In genomic region chr6:31032980-31033608, GRCm38 (mm10) we compare ENCODE assay signal across 8 mouse cellular contexts.
DNase-seq lines count a peak whose midpoint lies in the region; ATAC-seq and TF ChIP-seq lines count a peak whose summit lies in the region.

No protein-coding gene starts in this region.

- peak; percentile 73 for ATAC-seq in hindbrain, embryonic 11.5 days (ENCODE audit: low FRiP score)

- 13% methylated on average over 12 of the region's 12 CpGs for WGBS in hindbrain, embryonic 11.5 days

- peak; percentile 40 to 51 for DNase-seq in gastrocnemius, postnatal 4 days (ENCODE audit: low spot score in 2 of 2)
- no peak for DNase-seq in gastrocnemius, postnatal 36 days
- peak; percentile 21 to 27 for DNase-seq in adrenal gland, postnatal 4 days (ENCODE audit: low spot score in 2 of 2)
- peak; percentile 85 for DNase-seq in hindbrain, embryonic 11.5 days (ENCODE audit: low spot score)
- DNase-seq in left cerebral cortex, postnatal 14 days (ENCODE audit: low spot score in 2 of 2), result peak; percentile 67 to 75
- peak; percentile 87 for DNase-seq in mesoderm, embryonic 11.5 days (ENCODE audit: low read depth, low spot score)
- peak; percentile 76 for DNase-seq in right cerebral cortex, postnatal 4 days

- H3K9me3 ChIP-seq in hindbrain, embryonic 11.5 days (ENCODE audit: control insufficient read depth, low read length), result no peaks in the 10 kb centered on the region

- no peak overlapping the region for H3K4me3 ChIP-seq in embryonic fibroblast, embryonic 13.5 days (ENCODE audit: insufficient read depth, low read length)
- no peak overlapping the region for H3K4me3 ChIP-seq in hindbrain, embryonic 11.5 days (ENCODE audit: low read depth, low read length)

- no peak for TF ChIP-seq POLR2A in embryonic fibroblast, embryonic 13.5 days (IDR thresholded peaks at IDR 0.05; ENCODE audit: low read depth, low read length)

- no peaks in the 10 kb centered on the region for H3K27me3 ChIP-seq in hindbrain, embryonic 11.5 days (ENCODE audit: control insufficient read depth, insufficient read depth, low read length)

- H3K4me2 ChIP-seq in hindbrain, embryonic 11.5 days (replicated peaks; ENCODE audit: low read depth, low read length), result no peak overlapping the region

- peak; percentile 90 for TF ChIP-seq CTCF in embryonic fibroblast, embryonic 13.5 days (IDR thresholded peaks at IDR 0.05; ENCODE audit: borderline replicate concordance, insufficient read depth, low read length)

- intact Hi-C loops in gastrocnemius, postnatal 36 days (cut with DNase I), result loop anchor here (10.0 kb wide), 1 partner anchor 628 kb away; the partner anchor contains the start of gene Klhdc10
- intact Hi-C loops in left cerebral cortex, postnatal 14 days (cut with DNase I), result loop anchor here (5.0 kb wide), 1 partner anchor 51 kb away; no protein-coding TSS in a partner anchor

- no peaks in the 10 kb centered on the region for H3K4me1 ChIP-seq in embryonic fibroblast, embryonic 13.5 days (ENCODE audit: control insufficient read depth, insufficient read depth, low read length)
- no peaks in the 10 kb centered on the region; the same call in 1 of the 2 replicates for H3K4me1 ChIP-seq in hindbrain, embryonic 11.5 days (replicated peaks; ENCODE audit: control insufficient read depth, insufficient read depth, low read length)

- H3K27ac ChIP-seq in embryonic fibroblast, embryonic 13.5 days (ENCODE audit: insufficient read depth, low read length), result no peak overlapping the region
- no peak overlapping the region for H3K27ac ChIP-seq in hindbrain, embryonic 11.5 days (ENCODE audit: low read depth, low read length)

- no peaks in the 10 kb centered on the region for H3K36me3 ChIP-seq in hindbrain, embryonic 11.5 days (ENCODE audit: control insufficient read depth, insufficient read depth, low read length)

- no peak overlapping the region for H3K9ac ChIP-seq in hindbrain, embryonic 11.5 days (ENCODE audit: low read depth, low read length)

Comparison
In these comparisons a context has a peak if more than half of its experiments do, and no peak if none do; other contexts are left out.
1. DNase-seq: peak in gastrocnemius, postnatal 4 days (2 of 2), adrenal gland, postnatal 4 days (2 of 2), hindbrain, embryonic 11.5 days (single experiment), left cerebral cortex, postnatal 14 days (2 of 2), mesoderm, embryonic 11.5 days (single experiment) and right cerebral cortex, postnatal 4 days (single experiment); none in gastrocnemius, postnatal 36 days (0 of 2).